Mouse (Mus musculus) olfactory bulb, adult 2 months (tissue): ENCODE results near the gene Tex52. TPM values are rescaled to one million over a fixed set of nuclear protein-coding genes. Genes with fewer than 3 reads are reported as not detected.

Source experiments
- H3K27ac ChIP-seq: fragments of 200-500 bp; 2 replicates; pipeline ENCODE4 v1.5.1; 2012; ENCODE audit warnings: low read depth, low read length; ENCODE audit not compliant: insufficient read depth
- H3K4me1 ChIP-seq: fragments of 200-500 bp; 2 replicates; pipeline ENCODE4 v1.6.1; 2012; ENCODE audit warnings: low read length; ENCODE audit not compliant: control insufficient read depth, insufficient read depth
- H3K4me3 ChIP-seq: fragments of 200-500 bp; 2 replicates; pipeline ENCODE4 v1.5.1; 2012; ENCODE audit warnings: mild to moderate bottlenecking, low read depth, low read length, moderate library complexity; ENCODE audit not compliant: insufficient read depth
- CTCF ChIP-seq: fragments of 200-500 bp; IDR thresholded peaks from 2 replicates; pipeline ENCODE4 v1.5.1; 2012; ENCODE audit warnings: low read depth, mild to moderate bottlenecking, low read length, moderate library complexity; ENCODE audit not compliant: insufficient read depth
- POLR2A ChIP-seq: fragments of 200-500 bp; IDR thresholded peaks from 2 replicates; pipeline ENCODE4 v1.6.1; 2012; ENCODE audit warnings: mild to moderate bottlenecking, low read depth, low read length, moderate library complexity; ENCODE audit not compliant: insufficient read depth
- WGBS: fragments of 180-500 bp; shearing (Covaris S2); methylation state at CpG from one replicate; pipeline ENCODE4 v1.1.7; 2018; 5-methylcytosine and 5-hydroxymethylcytosine counted together
- polyA plus RNA-seq: library from polyadenylated mRNA; stranded (reverse); fragments of >200 nt; gene quantifications from 2 replicates; pipeline ENCODE4 v1.2.4, GENCODE M21; 2012; ENCODE audit warnings: low replicate concordance; ENCODE audit not compliant: missing spikeins, insufficient read depth, insufficient read length

The Tex52 gene
- polyA plus RNA-seq, 1 experiment = not detected

DNA sequence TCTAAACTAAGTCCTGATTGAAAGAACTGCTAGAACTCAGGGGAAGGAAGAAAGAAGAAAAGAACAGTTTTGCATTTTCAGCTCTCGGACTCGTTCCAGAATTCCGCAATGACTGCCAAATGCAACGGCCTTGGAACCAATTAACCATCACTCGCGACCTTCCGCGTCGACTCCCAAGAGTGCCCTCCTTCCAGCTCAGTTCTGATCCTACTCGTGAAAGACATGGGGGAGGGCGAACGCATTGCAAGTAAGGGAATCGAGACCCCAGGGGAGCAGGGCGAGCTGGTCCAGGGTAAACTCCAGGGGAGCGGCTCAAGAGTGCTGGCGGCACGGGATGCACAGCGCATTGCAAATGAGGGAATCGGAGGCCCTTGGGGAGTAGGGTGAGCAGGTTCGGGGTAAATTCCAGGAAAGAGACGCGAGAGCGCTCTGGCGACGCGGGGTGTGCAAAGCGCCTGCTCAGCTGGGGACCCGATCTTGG is 20.0 kb upstream of the Tex52 start:
- TF ChIP-seq POLR2A (no peak), CTCF (no peak)
- H3K4me3 ChIP-seq = peak overlapping the region; percentile 88
- H3K27ac ChIP-seq = peak overlapping the region; percentile 84
- WGBS = under 1% methylated on average over 28 of the region's 28 CpGs
- peaks cover 7% of the 10 kb centered on the region; the same call in 1 of the 2 replicates for H3K4me1 ChIP-seq

DNA sequence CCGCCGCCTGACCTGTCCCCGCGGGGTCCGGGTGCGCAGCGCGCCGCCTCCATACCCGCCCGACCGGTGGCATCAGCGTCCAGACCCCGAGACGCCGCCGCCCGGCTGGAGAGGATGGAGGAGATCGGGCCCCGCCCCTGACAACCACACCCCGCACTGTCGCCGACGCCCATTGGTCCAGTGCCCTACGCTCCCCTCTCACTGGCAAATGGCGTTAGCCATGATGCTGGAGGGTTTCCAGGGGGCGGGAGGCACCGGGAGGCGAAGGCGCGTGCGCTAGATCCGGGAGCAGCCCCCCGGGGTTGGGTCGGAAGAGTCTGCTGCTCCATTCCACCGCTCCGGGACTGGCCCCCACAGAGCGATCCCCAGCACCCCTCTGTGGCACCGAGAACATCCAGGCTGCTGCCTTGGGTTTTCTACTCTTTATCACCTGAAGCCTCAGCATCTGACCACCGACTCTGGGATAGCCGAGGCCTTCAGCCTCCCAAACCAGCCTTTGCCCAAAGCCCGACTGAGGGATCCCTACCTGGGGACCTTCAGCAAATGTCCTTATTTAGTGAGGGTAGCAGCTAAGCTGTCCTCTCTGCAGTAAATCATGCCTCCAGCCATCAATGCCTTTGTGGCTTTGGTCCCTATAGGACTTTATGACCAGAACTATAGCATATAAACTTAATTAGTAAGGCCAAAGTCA is 19.4 kb upstream of the Tex52 start, which contains the start of gene Tulp3:
Gene Tulp3, minus strand, starts transcription at position 126 of the 691 bp plus-strand sequence.
- WGBS = under 1% methylated on average over 42 of the region's 42 CpGs
- peaks cover 6% of the 10 kb centered on the region; the same call in 1 of the 2 replicates for H3K4me1 ChIP-seq
- H3K4me3 ChIP-seq = peak within 1 kb of the TSS; percentile 88
- peak within 1 kb of the TSS; percentile 84 for H3K27ac ChIP-seq
- TF ChIP-seq CTCF (no peak), POLR2A (peak; percentile 96)

- no peak overlapping the region for H3K27ac ChIP-seq
- no peaks in the 10 kb centered on the region for H3K4me1 ChIP-seq
- WGBS = 6% methylated on average over 2 of the region's 2 CpGs
- TF ChIP-seq CTCF = peak; percentile 74
- TF ChIP-seq POLR2A = no peak
- H3K4me3 ChIP-seq = no peak overlapping the region
Measured at GRCm38 (mm10) chr6:128358999-128359398, 16.3 kb upstream of the Tex52 start.

GRCm38 (mm10) chr6:128361901-128362300 is 13.4 kb upstream of the Tex52 start:
- 12% methylated on average over 9 of the region's 9 CpGs for WGBS
- Histone ChIP-seq H3K4me1 (no peaks in the 10 kb centered on the region), H3K4me3 (peak overlapping the region; percentile 63), H3K27ac (no peak overlapping the region)
- TF ChIP-seq CTCF = no peak
- TF ChIP-seq POLR2A = no peak

DNA sequence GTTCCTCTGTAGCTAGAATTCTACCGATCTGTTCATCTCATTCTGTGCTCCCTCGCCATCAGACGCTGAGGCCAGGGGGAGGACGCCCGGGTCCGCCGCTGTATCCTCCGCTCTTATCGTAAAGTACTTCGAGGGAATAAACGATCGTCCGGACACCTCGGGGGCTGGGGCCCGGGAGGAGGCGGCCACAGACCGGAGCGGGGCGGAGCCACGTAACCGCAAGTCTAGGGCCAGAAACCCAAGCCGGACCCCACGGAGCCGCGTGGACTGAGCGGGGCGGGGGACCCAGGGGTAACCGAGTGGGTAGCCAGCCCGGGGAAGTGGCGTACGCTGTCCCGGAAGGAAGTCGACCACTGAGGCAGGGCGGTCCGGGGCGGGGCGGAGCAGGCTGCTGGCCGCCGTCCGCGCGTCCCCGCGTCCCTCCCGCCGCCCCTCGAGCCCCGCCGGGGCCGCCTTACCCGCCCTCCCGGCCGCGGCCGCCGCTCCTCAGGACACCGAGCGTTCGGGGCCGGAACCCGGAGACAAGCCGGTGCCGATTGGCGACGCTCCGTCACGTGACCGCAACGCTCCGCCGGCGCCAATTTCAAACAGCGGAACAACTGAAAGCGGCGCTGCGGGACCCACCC is 12.8 kb upstream of the Tex52 start, which contains the start of the genes Rhno1 and Foxm1:
Gene Rhno1, minus strand, starts transcription at position 531 of the 626 bp plus-strand sequence.
Gene Foxm1, plus strand, starts transcription at position 587 of the 626 bp plus-strand sequence.
- Histone ChIP-seq H3K27ac (peak within 1 kb of the TSS; percentile 4; the same call in 1 of the 2 replicates), H3K4me1 (no peaks in the 10 kb centered on the region), H3K4me3 (peak within 1 kb of the TSS; percentile 63)
- TF ChIP-seq POLR2A (peak; percentile 57; the same call in 1 of the 2 replicates), CTCF (no peak)
- 0% methylated on average over 74 of the region's 76 CpGs for WGBS

GRCm38 (mm10) chr6:128363007-128363825 is 12.0 kb upstream of the Tex52 start:
- TF ChIP-seq CTCF (no peak), POLR2A (no peak)
- 2% methylated on average over 45 of the region's 46 CpGs for WGBS
- peak overlapping the region; percentile 63 for H3K4me3 ChIP-seq
- no peak overlapping the region for H3K27ac ChIP-seq
- H3K4me1 ChIP-seq = no peaks in the 10 kb centered on the region

DNA sequence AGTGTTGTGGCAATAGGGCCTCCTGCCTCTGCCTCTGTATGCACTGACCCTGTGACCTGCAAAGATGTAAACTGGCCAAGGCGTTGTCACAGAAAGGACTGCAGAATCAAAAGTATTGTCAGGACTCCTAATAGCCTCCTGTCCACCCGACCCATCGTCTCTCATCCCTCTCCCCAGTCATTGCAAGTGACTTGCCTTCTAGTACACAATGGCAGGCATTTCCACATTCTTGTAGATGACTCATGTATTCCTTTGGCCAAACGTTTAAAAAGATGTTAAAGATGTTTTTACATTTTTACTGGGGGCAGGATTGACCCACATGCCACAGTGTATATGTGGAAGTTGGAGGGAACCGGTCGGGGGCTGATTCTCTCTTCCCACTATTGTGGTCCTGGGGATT is 10.5 kb upstream of the Tex52 start:
- 65% methylated on average over 6 of the region's 6 CpGs for WGBS

DNA sequence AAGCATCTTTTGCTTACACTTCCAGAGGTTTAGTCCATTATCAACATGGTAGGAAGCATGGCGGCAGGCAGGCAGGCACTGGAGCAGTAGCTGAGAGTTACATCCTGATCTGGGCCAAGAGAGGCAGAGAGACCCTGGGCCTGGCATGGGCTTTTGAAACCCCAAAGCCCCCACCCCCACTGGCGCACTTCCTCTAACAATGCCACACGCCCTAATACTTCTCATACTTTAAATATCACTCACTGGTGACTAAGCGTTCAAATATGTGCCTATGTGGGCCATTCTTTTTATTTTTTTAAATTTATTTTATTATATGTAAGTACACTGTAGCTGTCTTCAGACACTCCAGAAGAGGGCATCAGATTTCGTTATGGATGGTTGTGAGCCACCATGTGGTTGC is 8.8 kb upstream of the Tex52 start:
- Histone ChIP-seq H3K4me1 (no peaks in the 10 kb centered on the region), H3K27ac (no peak overlapping the region), H3K4me3 (no peak overlapping the region)
- 92% methylated on average over 5 of the region's 5 CpGs for WGBS
- TF ChIP-seq CTCF (no peak), POLR2A (no peak)

More for the DNA sequence above, 10.5 kb upstream of the Tex52 start:
- TF ChIP-seq POLR2A (no peak), CTCF (no peak)
- Histone ChIP-seq H3K27ac (no peak overlapping the region), H3K4me3 (no peak overlapping the region), H3K4me1 (no peaks in the 10 kb centered on the region)

- 95% methylated on average over 5 of the region's 5 CpGs for WGBS
- Histone ChIP-seq H3K4me1 (peaks cover 12% of the 10 kb centered on the region), H3K4me3 (no peak overlapping the region), H3K27ac (no peak overlapping the region)
- no peak for TF ChIP-seq POLR2A
- TF ChIP-seq CTCF = no peak
Measured at GRCm38 (mm10) chr6:128370040-128370439, 5.2 kb upstream of the Tex52 start.
